Mouse (Mus musculus): ENCODE results near the gene Fam71b.

The Fam71b gene

GRCm38 (mm10) chr11:46396167-46396859 is at the start of gene Fam71b:
Fam71b (plus strand) TSS chr11:46396559.
- no peak for DNase-seq

- no peak for DNase-seq
Measured at GRCm38 (mm10) chr11:46347756-46348155, 48.6 kb upstream of the Fam71b start.

- no peak for DNase-seq
Measured at GRCm38 (mm10) chr11:46348416-46348815, 47.9 kb upstream of the Fam71b start.

GRCm38 (mm10) chr11:46349681-46350410 is 46.5 kb upstream of the Fam71b start:
- no peak for DNase-seq

- no peak for DNase-seq
Measured at GRCm38 (mm10) chr11:46358369-46358768, 38.0 kb upstream of the Fam71b start.

GRCm38 (mm10) chr11:46360991-46361665 is 35.2 kb upstream of the Fam71b start:
- no peak for DNase-seq

GRCm38 (mm10) chr11:46362061-46363022 is 34.0 kb upstream of the Fam71b start:
- peak; percentile 24 for DNase-seq

GRCm38 (mm10) chr11:46363864-46364263 is 32.5 kb upstream of the Fam71b start:
- no peak for DNase-seq

GRCm38 (mm10) chr11:46365744-46366143 is 30.6 kb upstream of the Fam71b start:
- no peak for DNase-seq

- no peak for DNase-seq
Measured at GRCm38 (mm10) chr11:46366357-46366756, 30.0 kb upstream of the Fam71b start.

GRCm38 (mm10) chr11:46370457-46370856 is 25.9 kb upstream of the Fam71b start:
- no peak for DNase-seq

GRCm38 (mm10) chr11:46371250-46371649 is 25.1 kb upstream of the Fam71b start:
- DNase-seq: no peak

- no peak for DNase-seq
Measured at GRCm38 (mm10) chr11:46372331-46372953, 23.9 kb upstream of the Fam71b start.

- no peak for DNase-seq
Measured at GRCm38 (mm10) chr11:46373071-46374030, 23.0 kb upstream of the Fam71b start.

- no peak for DNase-seq
Measured at GRCm38 (mm10) chr11:46375015-46375414, 21.3 kb upstream of the Fam71b start.

GRCm38 (mm10) chr11:46377316-46377715 is 19.0 kb upstream of the Fam71b start:
- DNase-seq: no peak

- DNase-seq: no peak
Measured at GRCm38 (mm10) chr11:46377819-46378782, 18.3 kb upstream of the Fam71b start.

- DNase-seq: no peak
Measured at GRCm38 (mm10) chr11:46380097-46380675, 16.2 kb upstream of the Fam71b start.

- no peak for DNase-seq
Measured at GRCm38 (mm10) chr11:46382466-46382865, 13.9 kb upstream of the Fam71b start.

Measured in cerebellum, adult 11 months (tissue).